Mouse (Mus musculus): ENCODE measurements around the gene Yy1.
A peak's percentile ranks its signal among the peaks of the same experiment; 100 is the strongest.

Yy1 gene

GRCm38 (mm10) chr12:108768196-108768854 is 24.4 kb upstream of the Yy1 start:
- no peak for DNase-seq (ENCODE audit: low read depth, low spot score)

- no peak for DNase-seq (ENCODE audit: low read depth, low spot score)
These were observed 12.5 kb upstream of the Yy1 start for GRCm38 (mm10) chr12:108780108-108780877.

GRCm38 (mm10) chr12:108785161-108785560 is 7.6 kb upstream of the Yy1 start:
- no peak for DNase-seq (ENCODE audit: low read depth, low spot score)

- no peak for DNase-seq (ENCODE audit: low read depth, low spot score)
These were observed 5.4 kb upstream of the Yy1 start for GRCm38 (mm10) chr12:108787329-108787728.

GRCm38 (mm10) chr12:108792152-108792545 is 624 bp upstream of the Yy1 start:
- DNase-seq (ENCODE audit: low read depth, low spot score), result peak; percentile 91

GRCm38 (mm10) chr12:108793453-108793941 is 724 bp downstream of the Yy1 start:
- no peak for DNase-seq (ENCODE audit: low read depth, low spot score)

- peak; percentile 95 for DNase-seq (ENCODE audit: low read depth, low spot score)
These were observed 1.4 kb downstream of the Yy1 start for GRCm38 (mm10) chr12:108794078-108794711.

GRCm38 (mm10) chr12:108794979-108795537 is 2.3 kb downstream of the Yy1 start:
- peak; percentile 21 for DNase-seq (ENCODE audit: low read depth, low spot score)

- DNase-seq (ENCODE audit: low read depth, low spot score), result no peak
These were observed 8.8 kb downstream of the Yy1 start for GRCm38 (mm10) chr12:108801613-108802012.

- no peak for DNase-seq (ENCODE audit: low read depth, low spot score)
These were observed 11.6 kb downstream of the Yy1 start for GRCm38 (mm10) chr12:108804388-108804787.

- DNase-seq (ENCODE audit: low read depth, low spot score), result no peak
These were observed 15.7 kb downstream of the Yy1 start for GRCm38 (mm10) chr12:108808465-108808864.

- no peak for DNase-seq (ENCODE audit: low read depth, low spot score)
These were observed 17.0 kb downstream of the Yy1 start for GRCm38 (mm10) chr12:108809771-108810170.

- no peak for DNase-seq (ENCODE audit: low read depth, low spot score)
These were observed 17.5 kb downstream of the Yy1 start for GRCm38 (mm10) chr12:108810309-108810708.

- DNase-seq (ENCODE audit: low read depth, low spot score), result peak; percentile 48
These were observed 18.4 kb downstream of the Yy1 start for GRCm38 (mm10) chr12:108811133-108811532.

- DNase-seq (ENCODE audit: low read depth, low spot score), result no peak
These were observed 19.7 kb downstream of the Yy1 start for GRCm38 (mm10) chr12:108812463-108812862.

- DNase-seq (ENCODE audit: low read depth, low spot score), result no peak
These were observed 21.7 kb downstream of the Yy1 start for GRCm38 (mm10) chr12:108814470-108814869.

GRCm38 (mm10) chr12:108816569-108816968 is 23.8 kb downstream of the Yy1 start:
- DNase-seq (ENCODE audit: low read depth, low spot score), result no peak

GRCm38 (mm10) chr12:108820461-108820860 is 27.7 kb downstream of the Yy1 start:
- DNase-seq (ENCODE audit: low read depth, low spot score), result no peak

GRCm38 (mm10) chr12:108823036-108823435 is 30.3 kb downstream of the Yy1 start:
- no peak for DNase-seq (ENCODE audit: low read depth, low spot score)

GRCm38 (mm10) chr12:108824225-108824874 is 31.6 kb downstream of the Yy1 start:
- DNase-seq (ENCODE audit: low read depth, low spot score), result no peak

- no peak for DNase-seq (ENCODE audit: low read depth, low spot score)
These were observed 32.9 kb downstream of the Yy1 start for GRCm38 (mm10) chr12:108825561-108826224.

Measured in CD4-positive helper T cell, adult 2 months (primary cell).